Mouse (Mus musculus) stomach, embryonic 16.5 days (tissue): ENCODE measurements around the gene Fut11. TPM values are rescaled to one million over a fixed set of nuclear protein-coding genes. Genes with fewer than 3 reads are reported as not detected.
A peak's percentile ranks its signal among the peaks of the same experiment; 100 is the strongest.

Source experiments
- ATAC-seq: fragments of 200-750 bp; cut with Nextera tagmentation; 2 replicates; pipeline ENCODE4 v1.8.0; 2017; ENCODE audit warnings: moderate number of reproducible peaks, moderate TSS enrichment; ENCODE audit not compliant: insufficient read depth, low FRiP score
- H3K27ac ChIP-seq: fragments of 300-500 bp; sonication (generic); 2 replicates; pipeline ENCODE4 v1.5.1; 2014; ENCODE audit warnings: low read length
- H3K27me3 ChIP-seq: fragments of 300-500 bp; sonication (generic); 2 replicates; pipeline ENCODE4 v1.6.1; 2014; ENCODE audit warnings: low read length, control low read depth, mixed read lengths; ENCODE audit not compliant: control insufficient read depth, insufficient read depth
- H3K36me3 ChIP-seq: fragments of 300-500 bp; sonication (generic); 2 replicates; pipeline ENCODE4 v1.6.1; 2014; ENCODE audit warnings: low read length; ENCODE audit not compliant: control insufficient read depth, insufficient read depth
- H3K4me1 ChIP-seq: fragments of 300-500 bp; sonication (generic); 2 replicates; pipeline ENCODE4 v1.6.1; 2014; ENCODE audit warnings: low read length, control low read depth, mixed read lengths; ENCODE audit not compliant: control insufficient read depth, insufficient read depth
- H3K4me2 ChIP-seq: fragments of 300-500 bp; sonication (generic); 2 replicates; pipeline ENCODE4 v1.6.1; 2014; ENCODE audit warnings: low read depth, low read length, mixed read lengths
- H3K4me3 ChIP-seq: fragments of 300-500 bp; sonication (generic); replicated peaks from 2 replicates; pipeline ENCODE4 v1.5.1; 2014; ENCODE audit warnings: mild to moderate bottlenecking, low read length
- H3K9ac ChIP-seq: fragments of 300-500 bp; sonication (generic); 2 replicates; pipeline ENCODE4 v1.6.1; 2014; ENCODE audit warnings: low read length
- H3K9me3 ChIP-seq: fragments of 300-500 bp; sonication (generic); replicated peaks from 2 replicates; pipeline ENCODE4 v1.6.1; 2016; ENCODE audit warnings: low read length, control low read depth; ENCODE audit not compliant: control insufficient read depth
- WGBS: fragments of 180-500 bp; shearing (Covaris S2); extraction: QIAGEN DNeasy Blood & Tissue Kit; methylation state at CpG from one replicate; pipeline ENCODE4 v1.1.7; 2014; 5-methylcytosine and 5-hydroxymethylcytosine counted together
- polyA plus RNA-seq: library from polyadenylated mRNA; unstranded; fragments of >200 nt; fragmentation: Nextera tagmentation; extraction: Ambion mirVana; gene quantifications from 2 replicates; pipeline ENCODE4 v1.2.1, GENCODE M21; 2015

Fut11 gene
- polyA plus RNA-seq, 1 experiment from 2014 or later: 18.3 TPM

GRCm38 (mm10) chr14:20721371-20721770 lies 26.6 kb downstream of the Fut11 start:
- no peaks in the 10 kb centered on the region for H3K9me3 ChIP-seq
- ATAC-seq: no peak
- H3K27ac ChIP-seq: no peak overlapping the region
- H3K27me3 ChIP-seq: no peaks in the 10 kb centered on the region
- peaks cover 40% of the 10 kb centered on the region for H3K36me3 ChIP-seq
- no peaks in the 10 kb centered on the region for H3K4me1 ChIP-seq
- no peak overlapping the region for H3K4me3 ChIP-seq
- H3K4me2 ChIP-seq: no peak overlapping the region
- WGBS: 90% methylated on average over 4 of the region's 4 CpGs
- no peak overlapping the region for H3K9ac ChIP-seq

GRCm38 (mm10) chr14:20723006-20723405 lies 28.2 kb downstream of the Fut11 start:
- H3K4me3 ChIP-seq: no peak overlapping the region
- no peak overlapping the region for H3K27ac ChIP-seq
- peaks cover 35% of the 10 kb centered on the region for H3K36me3 ChIP-seq
- H3K27me3 ChIP-seq: no peaks in the 10 kb centered on the region
- H3K4me2 ChIP-seq: no peak overlapping the region
- H3K9me3 ChIP-seq: no peaks in the 10 kb centered on the region
- WGBS: 89% methylated on average over 12 of the region's 12 CpGs
- H3K9ac ChIP-seq: no peak overlapping the region
- no peaks in the 10 kb centered on the region for H3K4me1 ChIP-seq
- no peak for ATAC-seq

GRCm38 (mm10) chr14:20724043-20724442 lies 29.3 kb downstream of the Fut11 start:
- peaks cover 32% of the 10 kb centered on the region for H3K36me3 ChIP-seq
- no peaks in the 10 kb centered on the region for H3K4me1 ChIP-seq
- H3K9me3 ChIP-seq: no peaks in the 10 kb centered on the region
- H3K9ac ChIP-seq: no peak overlapping the region
- H3K27ac ChIP-seq: no peak overlapping the region
- no peak for ATAC-seq
- no peaks in the 10 kb centered on the region for H3K27me3 ChIP-seq
- H3K4me2 ChIP-seq: no peak overlapping the region
- 18% methylated on average over 5 of the region's 5 CpGs for WGBS
- no peak overlapping the region for H3K4me3 ChIP-seq

GRCm38 (mm10) chr14:20725660-20726339 lies 31.0 kb downstream of the Fut11 start:
- no peaks in the 10 kb centered on the region for H3K4me1 ChIP-seq
- peaks cover 36% of the 10 kb centered on the region for H3K36me3 ChIP-seq
- H3K27ac ChIP-seq: peak overlapping the region; percentile 46; the same call in 1 of the 2 replicates
- H3K27me3 ChIP-seq: no peaks in the 10 kb centered on the region
- no peak overlapping the region; the same call in 1 of the 2 replicates for H3K9ac ChIP-seq
- H3K9me3 ChIP-seq: no peaks in the 10 kb centered on the region
- 66% methylated on average over 6 of the region's 6 CpGs for WGBS
- no peak overlapping the region for H3K4me2 ChIP-seq
- 0 out of 2 replicates have a peak, but pooled peaks have one; percentile 26 for ATAC-seq
- H3K4me3 ChIP-seq: no peak overlapping the region

- WGBS: 90% methylated on average over 9 of the region's 9 CpGs
- peaks cover 11% of the 10 kb centered on the region; the same call in 1 of the 2 replicates for H3K36me3 ChIP-seq
These were observed 35.1 kb downstream of the Fut11 start for GRCm38 (mm10) chr14:20729871-20730270.

GRCm38 (mm10) chr14:20730853-20731602 lies 36.3 kb downstream of the Fut11 start:
- no peak overlapping the region for H3K9ac ChIP-seq
- no peaks in the 10 kb centered on the region for H3K27me3 ChIP-seq
- 83% methylated on average over 9 of the region's 9 CpGs for WGBS
- peaks cover 11% of the 10 kb centered on the region; the same call in 1 of the 2 replicates for H3K36me3 ChIP-seq
- H3K9me3 ChIP-seq: no peaks in the 10 kb centered on the region
- H3K4me1 ChIP-seq: peaks cover 13% of the 10 kb centered on the region
- H3K4me2 ChIP-seq: no peak overlapping the region
- no peak overlapping the region for H3K27ac ChIP-seq
- H3K4me3 ChIP-seq: no peak overlapping the region
- no peak for ATAC-seq

More at GRCm38 (mm10) chr14:20729871-20730270, 35.1 kb downstream of the Fut11 start:
- Histone ChIP-seq H3K9ac (no peak overlapping the region), H3K9me3 (no peaks in the 10 kb centered on the region), H3K4me3 (no peak overlapping the region), H3K27ac (no peak overlapping the region), H3K4me2 (no peak overlapping the region), H3K4me1 (peaks cover 8% of the 10 kb centered on the region), H3K27me3 (no peaks in the 10 kb centered on the region)
- no peak for ATAC-seq

- H3K4me2 ChIP-seq: peak overlapping the region; percentile 88
- H3K4me3 ChIP-seq: peak overlapping the region; percentile 77
- H3K9me3 ChIP-seq: no peaks in the 10 kb centered on the region
- no peaks in the 10 kb centered on the region for H3K27me3 ChIP-seq
- H3K36me3 ChIP-seq: 0 out of 2 replicates have a peak, but pooled peaks cover 7% of the 10 kb centered on the region
- peaks cover 17% of the 10 kb centered on the region for H3K4me1 ChIP-seq
- H3K9ac ChIP-seq: peak overlapping the region; percentile 95
- H3K27ac ChIP-seq: peak overlapping the region; percentile 80
- 41% methylated on average over 12 of the region's 12 CpGs for WGBS
- ATAC-seq: no peak
These were observed 38.5 kb downstream of the Fut11 start for GRCm38 (mm10) chr14:20733041-20733951.

- H3K36me3 ChIP-seq: 0 out of 2 replicates have a peak, but pooled peaks cover 7% of the 10 kb centered on the region
- peak; percentile 99 for ATAC-seq
- WGBS: under 1% methylated on average over 81 of the region's 81 CpGs
These were observed 39.4 kb downstream of the Fut11 start, which contains the start of gene Ndst2 for GRCm38 (mm10) chr14:20733952-20734774. Gene Ndst2 (minus strand): TSS chr14:20734562.

More at GRCm38 (mm10) chr14:20733952-20734774, 39.4 kb downstream of the Fut11 start, which contains the start of gene Ndst2:
- Histone ChIP-seq H3K27me3 (no peaks in the 10 kb centered on the region), H3K9me3 (no peaks in the 10 kb centered on the region), H3K4me1 (peaks cover 17% of the 10 kb centered on the region), H3K4me2 (peak within 1 kb of the TSS; percentile 88), H3K4me3 (peak within 1 kb of the TSS; percentile 77), H3K27ac (peak within 1 kb of the TSS; percentile 80), H3K9ac (peak within 1 kb of the TSS; percentile 95)
